Mouse (Mus musculus) kidney, adult 2 months (tissue): Measurements from ENCODE around the gene Creb5.

Source experiments
- CTCF ChIP-seq: fragments of 200-500 bp; conservative IDR thresholded peaks from 2 replicates; pipeline ENCODE4 v1.5.1; 2011; ENCODE audit warnings: low read depth, mild to moderate bottlenecking, control low read depth, low read length, moderate library complexity, mixed read lengths; ENCODE audit not compliant: insufficient read depth, insufficient read length
- POLR2A ChIP-seq: fragments of 200-500 bp; IDR thresholded peaks from one replicate; pipeline ENCODE4 v1.6.1; 2011; ENCODE audit warnings: low read depth, low read length, control low read depth

- no peak for TF ChIP-seq CTCF
- TF ChIP-seq POLR2A: no peak
These were observed 444.0 kb downstream of the Creb5 start for GRCm38 (mm10) chr6:53730996-53731485.
